Mouse (Mus musculus) layer of hippocampus, postnatal 14 days (tissue): ENCODE results near the gene Celf5. TPM values are rescaled to one million over a fixed set of nuclear protein-coding genes. Genes with fewer than 3 reads are reported as not detected.

Experiments
- DNase-seq, 2 experiments: peaks; one replicate each; pipeline ENCODE4 v3.0.0; 2021 to 2022; ENCODE audit warnings: low spot score in 2 of 2, mixed read lengths in 1 of 2
- total RNA-seq, 2 experiments: library from RNA; stranded (reverse); gene quantifications; 2 replicates each; pipeline ENCODE4 v1.2.3; 2021

The Celf5 gene
- total RNA-seq, 2 experiments from 2014 or later = 266 to 272 TPM

DNA sequence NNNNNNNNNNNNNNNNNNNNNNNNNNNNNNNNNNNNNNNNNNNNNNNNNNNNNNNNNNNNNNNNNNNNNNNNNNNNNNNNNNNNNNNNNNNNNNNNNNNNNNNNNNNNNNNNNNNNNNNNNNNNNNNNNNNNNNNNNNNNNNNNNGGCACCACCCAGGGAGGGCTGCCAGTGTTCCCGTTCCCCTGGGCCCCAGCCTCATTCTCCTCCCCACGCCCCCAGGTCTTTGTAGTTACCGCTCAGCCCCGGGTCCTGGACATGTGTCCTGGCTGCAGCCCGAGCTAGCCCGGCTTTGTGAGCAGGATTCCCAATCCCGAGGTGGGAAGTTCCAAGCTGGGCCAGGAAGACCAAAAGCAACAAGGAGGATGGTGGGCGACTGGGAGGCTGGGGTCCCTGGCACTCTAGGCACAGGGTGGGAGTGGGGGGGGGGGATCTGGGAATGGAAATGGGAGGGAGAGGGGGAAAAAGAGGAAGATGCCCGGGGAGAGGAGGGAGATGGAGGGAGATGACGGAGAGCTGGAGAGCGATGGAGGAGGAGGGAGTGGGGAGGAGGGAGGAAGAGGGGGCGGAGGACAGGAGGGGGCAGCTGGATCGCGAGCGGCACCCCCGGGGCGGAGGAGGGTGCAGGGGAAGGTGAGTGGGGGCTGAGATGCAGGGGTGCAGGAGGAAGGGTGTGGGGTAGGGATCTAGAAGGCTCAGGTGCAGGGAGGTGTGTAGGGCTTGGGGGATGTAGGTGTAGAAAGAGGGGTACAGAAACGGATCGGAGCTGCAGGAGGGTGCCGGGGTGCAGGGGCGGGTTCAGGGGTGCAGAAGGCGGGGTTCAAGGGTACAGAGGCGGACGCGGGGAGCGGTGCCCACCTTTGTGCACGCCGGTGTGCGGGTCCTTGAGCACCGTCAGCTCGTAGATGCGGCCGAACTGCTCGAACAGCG, 640 bp downstream of the Celf5 start:
- no peak for DNase-seq

DNA sequence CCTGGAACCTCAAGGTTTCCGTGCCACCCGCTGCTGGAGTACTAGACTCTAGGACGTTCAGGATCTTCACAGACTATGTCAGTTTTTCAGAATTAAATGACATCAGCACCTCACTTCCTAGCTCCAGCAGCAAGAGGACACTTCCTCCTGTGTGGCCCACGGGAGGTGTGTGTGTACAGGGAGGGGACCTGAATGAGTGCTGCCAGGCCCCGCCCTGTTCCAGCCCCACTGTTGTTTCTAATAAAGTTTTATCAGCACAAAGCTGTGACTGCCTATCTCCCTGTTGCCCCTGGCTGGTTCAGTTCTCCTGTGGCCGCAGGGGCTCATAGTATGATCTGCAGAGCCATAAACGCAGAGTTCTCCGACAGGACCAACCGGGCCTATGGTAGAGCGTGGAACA, 8.0 kb downstream of the Celf5 start:
- DNase-seq = no peak

GRCm38 (mm10) chr10:81473003-81473451, 9.5 kb downstream of the Celf5 start:
- DNase-seq = peak; percentile 72 to 88

- no peak for DNase-seq
Measured at GRCm38 (mm10) chr10:81472403-81473002, 10.0 kb downstream of the Celf5 start.

- no peak for DNase-seq
Measured at GRCm38 (mm10) chr10:81470454-81470853, 12.1 kb downstream of the Celf5 start.

- DNase-seq = no peak
Measured at GRCm38 (mm10) chr10:81469253-81469652, 13.3 kb downstream of the Celf5 start.

DNA sequence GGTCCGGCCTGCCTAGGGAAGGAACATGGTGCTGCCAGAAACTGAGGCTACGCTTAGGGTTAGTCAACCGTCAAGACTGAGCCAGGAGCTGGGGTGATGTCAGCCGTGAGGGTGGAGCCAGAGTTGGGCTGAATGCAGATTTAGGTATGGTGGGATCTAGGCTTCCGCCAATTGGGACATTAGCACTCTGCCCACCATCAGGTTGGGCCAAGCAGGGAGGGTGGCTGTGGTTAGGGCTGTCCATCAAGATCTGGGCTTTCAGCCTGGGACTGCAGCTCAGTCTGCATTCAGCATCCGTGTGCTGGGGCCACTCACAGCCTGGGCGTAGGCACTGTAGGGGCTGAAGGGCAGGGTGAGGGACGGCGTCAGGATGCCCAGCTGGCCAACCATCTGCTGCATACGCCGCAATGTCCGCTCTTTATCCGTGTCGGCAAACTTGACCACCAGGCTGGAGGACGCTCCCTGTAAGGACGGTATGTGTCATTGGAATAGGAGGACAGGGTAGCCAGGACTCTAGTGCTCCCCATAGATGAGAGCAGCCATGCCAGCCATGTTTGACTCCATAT, 14.8 kb downstream of the Celf5 start:
- no peak for DNase-seq

DNA sequence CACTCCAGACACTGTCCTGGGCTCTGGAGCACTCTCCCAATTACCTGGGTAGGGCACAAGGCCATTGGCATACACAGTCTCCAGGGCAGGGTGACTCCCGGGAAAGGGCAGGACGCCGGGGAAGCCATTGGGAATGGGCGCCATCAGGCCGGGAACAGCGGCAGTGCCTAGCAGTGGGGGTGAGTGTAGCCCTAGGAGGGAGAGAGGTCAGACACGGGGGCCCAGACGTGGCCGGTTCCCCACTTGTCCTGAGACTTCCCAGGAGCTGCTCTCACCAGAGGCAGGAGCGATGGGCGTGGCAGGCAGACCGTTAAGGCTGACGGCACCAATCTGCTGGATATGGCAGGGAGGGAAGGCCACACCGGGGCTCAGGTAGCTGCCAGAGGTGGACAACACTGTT, 15.6 kb downstream of the Celf5 start:
- DNase-seq = no peak

- DNase-seq = no peak
Measured at GRCm38 (mm10) chr10:81466066-81466465, 16.4 kb downstream of the Celf5 start.

- no peak for DNase-seq
Measured at GRCm38 (mm10) chr10:81465265-81465645, 17.3 kb downstream of the Celf5 start.

DNA sequence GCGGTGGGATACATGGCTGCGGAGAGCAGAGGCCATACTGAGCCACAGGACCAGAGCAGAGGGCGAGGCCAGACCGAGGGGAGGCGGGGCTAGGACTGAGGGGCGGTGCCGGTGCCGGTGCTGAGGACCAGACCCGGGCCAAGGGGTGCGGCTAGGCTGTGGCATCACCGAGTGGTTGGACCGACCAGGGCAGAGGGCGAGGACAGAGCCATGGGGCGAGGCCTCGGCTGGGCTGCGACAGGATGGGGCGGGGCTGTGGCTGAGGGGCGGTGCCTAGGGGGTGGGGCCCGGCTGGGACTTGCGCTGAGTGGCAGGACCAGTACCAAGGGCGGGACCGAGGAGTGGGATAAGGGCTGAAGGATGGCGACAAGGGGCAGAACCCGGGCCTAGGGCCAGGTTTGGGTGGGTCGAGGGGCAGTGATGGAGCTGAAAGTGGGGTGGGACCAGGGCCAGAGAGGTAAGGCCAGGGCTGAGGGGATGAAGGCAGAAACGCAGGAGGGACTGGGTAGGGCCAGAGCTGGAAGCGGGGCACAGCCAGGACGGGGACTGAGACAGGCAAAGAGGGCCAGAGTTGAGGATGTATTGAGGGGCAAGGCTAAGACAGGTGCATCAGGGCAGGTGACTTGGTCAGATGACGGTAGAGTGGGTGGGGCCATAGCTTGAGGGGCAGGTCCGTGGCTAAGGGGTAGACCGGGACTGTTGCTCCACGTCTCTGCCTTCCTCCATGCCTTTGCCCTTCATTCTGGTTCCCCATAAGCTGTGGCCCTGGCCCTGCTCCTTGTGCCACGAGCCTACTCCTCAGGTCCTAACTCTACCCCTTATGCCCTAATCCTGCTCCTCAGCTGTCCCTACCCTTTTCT, 17.9 kb downstream of the Celf5 start:
- DNase-seq = no peak

DNA sequence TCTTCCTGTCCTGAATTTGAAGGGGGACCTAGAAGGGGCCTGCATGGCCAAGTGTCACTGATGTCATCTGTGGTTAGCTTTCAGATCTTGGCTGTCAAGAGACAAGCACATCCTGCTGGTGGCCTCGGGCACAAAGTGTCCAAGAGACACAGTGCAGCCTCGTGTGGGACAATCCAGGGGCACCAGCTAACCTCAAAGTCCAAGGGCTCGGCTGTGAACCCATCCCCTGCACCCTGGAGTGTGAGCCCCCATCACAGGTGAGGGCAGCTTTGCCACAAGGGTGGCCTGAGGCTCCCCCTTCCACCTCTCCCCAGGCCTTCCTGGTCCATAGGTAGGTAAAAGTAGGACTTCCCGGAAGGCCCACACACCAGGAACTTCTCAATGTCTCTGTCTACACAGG, 19.0 kb downstream of the Celf5 start:
- no peak for DNase-seq

- DNase-seq = no peak
Measured at GRCm38 (mm10) chr10:81462917-81463316, 19.6 kb downstream of the Celf5 start.

DNA sequence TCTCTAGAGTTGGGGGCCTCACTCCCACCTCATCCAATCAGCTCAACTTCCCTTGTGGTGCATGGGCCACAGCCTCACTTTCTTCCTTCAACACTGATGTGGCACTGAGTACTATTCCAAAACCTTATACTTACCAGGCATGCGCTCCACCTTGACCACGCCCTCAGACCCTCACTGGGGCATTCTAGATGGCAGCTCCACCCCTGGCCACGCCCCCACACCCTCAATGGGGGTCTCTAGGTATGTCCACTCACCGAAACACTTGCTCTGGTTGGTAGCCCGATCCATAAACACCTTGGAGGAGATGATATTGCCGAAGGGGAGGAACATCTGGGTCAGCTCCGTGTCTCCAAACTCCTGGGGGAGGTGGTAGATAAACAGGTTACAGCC, 20.1 kb downstream of the Celf5 start:
- DNase-seq = no peak

GRCm38 (mm10) chr10:81461673-81462414, 20.7 kb downstream of the Celf5 start:
- DNase-seq = peak in 1 of 2 experiments; percentile 3

- DNase-seq = no peak
Measured at GRCm38 (mm10) chr10:81460951-81461350, 21.6 kb downstream of the Celf5 start.

DNA sequence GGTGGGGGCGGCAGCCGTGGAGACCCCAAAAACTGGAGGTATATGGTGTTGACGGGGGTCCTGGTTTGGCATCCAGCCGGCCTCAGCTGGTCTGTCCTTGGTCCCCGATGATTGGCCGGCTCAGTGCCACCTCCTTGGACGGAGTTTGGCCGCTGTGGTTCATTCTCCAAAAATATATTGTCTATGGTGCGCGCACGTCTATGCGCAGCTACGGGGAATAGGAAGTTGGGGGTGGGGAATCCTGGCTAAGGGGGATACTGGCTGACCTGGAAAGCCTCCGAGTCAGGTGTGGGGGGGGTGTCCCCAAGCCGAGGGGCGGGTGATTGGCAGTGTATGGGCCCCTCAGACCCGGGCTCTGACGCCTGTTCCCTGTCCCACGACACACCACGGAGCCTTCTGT, 22.0 kb downstream of the Celf5 start:
- DNase-seq = peak in 1 of 2 experiments; percentile 4

DNA sequence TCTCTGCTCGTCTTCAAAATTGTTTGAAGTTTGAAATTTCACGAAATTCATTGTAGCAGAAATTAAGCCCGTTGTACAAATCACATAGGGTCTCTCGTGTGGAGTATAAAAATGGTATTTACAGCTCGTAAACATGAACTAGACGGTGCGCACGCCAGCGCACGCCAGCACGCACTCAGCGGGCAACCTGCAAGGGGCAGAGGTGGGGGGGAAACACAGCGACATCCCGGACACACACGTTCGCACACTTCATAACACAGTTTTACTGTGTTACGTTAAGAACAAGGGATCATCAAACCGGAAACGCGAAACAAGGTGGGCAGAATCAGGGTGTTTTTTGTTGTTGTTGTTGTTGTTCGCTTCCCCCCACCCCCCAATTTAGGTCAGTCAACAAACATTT, 23.1 kb downstream of the Celf5 start:
- no peak for DNase-seq

DNA sequence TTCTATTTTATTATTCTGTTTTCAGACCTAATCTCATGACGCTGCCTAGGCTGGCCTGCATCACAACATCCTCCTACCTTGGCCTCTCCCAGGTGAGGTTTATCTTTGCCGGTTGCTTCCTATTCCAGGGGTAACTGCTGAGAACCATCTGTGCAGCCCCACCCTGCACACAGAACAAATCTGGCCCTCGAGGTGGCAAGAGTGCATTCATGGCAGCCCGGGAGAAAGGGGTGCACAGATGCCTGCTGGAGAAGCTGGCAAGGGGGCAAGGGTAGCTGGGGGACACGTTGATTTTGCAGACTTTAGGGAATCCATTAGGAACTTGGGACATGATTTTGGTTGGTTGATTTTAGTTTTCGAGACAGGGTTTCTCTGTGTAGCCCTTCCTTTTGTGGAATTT, 24.2 kb downstream of the Celf5 start:
- peak in 1 of 2 experiments; percentile 2 for DNase-seq

DNA sequence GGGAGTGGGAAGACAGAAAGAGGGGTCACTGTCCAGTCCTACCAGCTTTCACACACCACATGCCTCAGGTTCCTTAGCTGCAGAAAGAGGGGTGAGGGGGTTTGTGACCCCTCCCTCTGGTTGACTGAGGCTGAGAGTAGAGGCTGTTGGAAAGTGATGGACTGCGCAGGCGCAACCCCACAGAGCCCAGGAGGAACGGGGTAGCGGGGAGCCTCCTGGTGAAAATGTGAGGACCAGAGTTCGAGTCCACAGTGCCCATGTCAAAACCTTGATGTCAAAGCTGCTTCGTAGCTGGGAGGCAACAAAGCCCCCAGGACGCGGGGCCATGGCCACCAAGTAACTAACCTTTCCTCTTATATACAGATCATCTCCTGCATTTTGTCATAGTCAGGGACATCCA, 24.9 kb downstream of the Celf5 start:
- DNase-seq = peak in 1 of 2 experiments; percentile 2
